Mouse (Mus musculus): ENCODE results near the gene Zfp110.

Gene Zfp110

DNA sequence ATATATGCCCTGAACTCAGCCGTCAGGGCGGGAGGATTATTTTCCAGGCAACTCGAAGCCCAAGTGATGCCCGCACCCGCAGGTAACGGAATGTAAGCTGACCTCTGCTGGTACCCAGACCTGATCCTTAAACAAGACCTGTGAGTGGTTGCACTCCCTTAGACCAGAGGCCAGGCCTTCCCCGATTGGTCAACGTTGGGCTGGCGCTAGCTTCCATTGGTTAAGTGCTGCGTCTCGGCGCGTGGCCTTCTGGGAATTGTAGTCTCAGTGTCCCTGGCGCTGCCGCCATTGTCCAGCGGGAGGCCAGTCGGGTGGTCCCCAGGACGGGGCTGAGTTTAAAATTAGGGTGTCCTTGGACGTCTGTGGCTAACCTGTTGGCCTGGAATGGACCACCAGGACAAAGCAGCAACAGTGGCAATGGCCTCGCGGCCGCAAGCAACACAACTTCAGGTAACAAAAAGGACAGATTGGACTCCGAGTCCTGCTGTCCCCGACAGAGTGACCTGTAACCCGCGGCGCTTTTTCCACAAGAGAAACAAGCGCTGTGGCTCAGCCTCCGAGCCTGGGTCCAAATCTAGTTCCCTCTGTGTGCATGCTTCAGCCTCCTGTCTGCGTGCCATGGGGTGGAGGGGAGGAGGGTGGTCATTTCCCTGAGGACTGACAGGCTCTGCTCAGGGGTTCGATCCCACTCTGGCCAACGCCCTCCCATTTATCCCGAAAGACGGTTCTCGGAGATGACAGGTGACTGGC is 46.5 kb downstream of the Zfp110 start, which contains the start of gene Zfp128:
Gene Zfp128 (plus strand): TSS at position 267 of the 750 bp plus-strand sequence.
- CTCF ChIA-PET, result interaction anchor here in 3 of 4 experiments (0.6 to 1.5 kb wide), 6 partner anchors 13 to 62 kb away, joined by 3 to 5 read pairs (median 3); partner anchors contain the start of genes Rps5 (in 1 of the 3) and Zfp110 (in 1 of the 3)
- POLR2A ChIA-PET, result interaction anchor here in 3 of 4 experiments (0.6 to 2.3 kb wide), 40 partner anchors 9 to 391 kb away, joined by 3 to 23 read pairs (median 4); partner anchors contain the start of genes Rps5 (in 3 of the 3), Zfp110 (in 2 of the 3), Zfp446 (in 2 of the 3) and Chmp2a (in 1 of the 3)

DNA sequence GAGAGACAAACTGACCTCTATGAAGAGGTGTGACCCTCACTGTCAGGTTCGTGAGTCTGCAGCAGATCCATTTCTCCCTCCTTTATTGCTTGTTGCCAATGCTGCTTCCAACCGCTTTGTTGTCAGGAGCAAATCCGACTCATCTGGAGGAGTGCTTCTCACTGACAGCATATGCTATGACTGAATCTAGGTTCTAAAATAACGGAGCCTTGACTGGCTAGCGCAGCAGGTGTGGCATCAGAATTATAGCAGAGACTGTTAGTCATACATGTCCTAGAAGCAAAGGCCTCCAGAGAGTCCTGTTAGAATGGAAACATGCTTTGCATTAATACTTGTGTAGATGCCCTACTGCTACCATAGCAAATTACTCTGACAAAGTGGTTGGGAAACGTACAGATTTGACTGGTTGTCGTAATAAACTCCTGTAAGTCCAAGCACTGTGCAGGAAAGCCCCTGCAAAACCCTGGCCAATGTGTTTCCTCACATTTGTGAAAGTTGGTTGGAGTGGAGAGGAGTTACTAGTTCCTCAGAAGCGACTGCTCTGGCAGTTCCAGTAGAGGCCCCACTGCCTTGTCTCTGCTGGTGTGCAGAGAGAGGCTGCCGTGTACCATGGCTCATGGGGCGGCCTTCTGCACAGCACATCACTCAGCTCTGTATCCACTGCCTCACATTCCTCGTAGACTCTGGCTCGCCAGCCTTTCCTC is 52.2 kb downstream of the Zfp110 start:
- ChIA-PET POLR2A (interaction anchor here in 3 of 4 experiments (0.6 to 1.8 kb wide), 5 partner anchors 17 to 724 kb away, joined by 3 to 7 read pairs (median 5); partner anchors contain the start of gene Rps5 (in 1 of the 3)), CTCF (no interaction called here)

DNA sequence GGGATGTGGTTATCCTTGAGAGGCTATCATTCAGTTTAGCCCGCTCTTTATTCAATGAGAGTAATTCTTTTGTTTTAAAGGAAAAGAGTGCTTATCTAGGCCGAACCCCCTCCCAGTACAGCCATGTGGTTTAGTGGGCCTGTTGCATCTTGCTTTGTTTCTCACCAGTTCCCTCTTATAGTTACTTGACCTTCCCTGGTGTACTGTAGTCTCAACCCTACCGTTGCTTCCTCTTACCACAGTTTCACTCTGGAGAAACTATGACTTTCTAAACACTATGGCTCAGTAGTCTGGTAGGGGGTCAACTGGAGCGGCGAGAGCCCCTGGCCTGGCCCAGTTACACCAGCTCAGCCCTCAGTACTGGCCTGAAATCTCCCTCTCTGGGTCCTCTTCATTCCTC is 53.0 kb downstream of the Zfp110 start:
- CTCF ChIA-PET, result no interaction called here
- POLR2A ChIA-PET, result interaction anchor here in 3 of 4 experiments (0.6 to 1.8 kb wide), 4 partner anchors 16 to 88 kb away, joined by 3 to 7 read pairs (median 5); partner anchors contain the start of gene Rps5 (in 1 of the 3)

DNA sequence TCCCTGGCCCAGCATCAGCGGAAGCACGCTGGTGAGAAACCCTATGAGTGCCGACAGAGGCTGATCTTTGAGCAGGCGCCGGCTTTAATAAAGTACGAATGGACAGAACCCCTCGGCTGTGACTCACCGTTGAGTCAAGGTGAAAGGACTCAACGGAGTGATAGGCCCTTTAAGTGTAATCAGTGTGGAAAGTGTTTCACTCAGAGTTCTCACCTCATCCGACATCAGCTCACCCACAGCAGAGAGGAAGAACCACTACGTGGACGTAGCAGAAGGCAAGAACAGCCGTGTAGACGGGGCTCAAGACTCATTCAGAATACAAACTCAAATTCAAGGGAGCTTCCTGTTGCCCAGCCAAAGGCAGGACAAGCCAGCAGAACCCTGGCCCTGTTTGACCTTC is 56.4 kb downstream of the Zfp110 start:
- CTCF ChIA-PET, result no interaction called here
- POLR2A ChIA-PET, result interaction anchor here in 2 of 4 experiments (1.0 to 2.1 kb wide), 5 partner anchors 13 to 78 kb away, joined by 3 to 15 read pairs (median 3); partner anchors contain the start of genes Rps5 (in 1 of the 2) and Zfp110 (in 1 of the 2)

DNA sequence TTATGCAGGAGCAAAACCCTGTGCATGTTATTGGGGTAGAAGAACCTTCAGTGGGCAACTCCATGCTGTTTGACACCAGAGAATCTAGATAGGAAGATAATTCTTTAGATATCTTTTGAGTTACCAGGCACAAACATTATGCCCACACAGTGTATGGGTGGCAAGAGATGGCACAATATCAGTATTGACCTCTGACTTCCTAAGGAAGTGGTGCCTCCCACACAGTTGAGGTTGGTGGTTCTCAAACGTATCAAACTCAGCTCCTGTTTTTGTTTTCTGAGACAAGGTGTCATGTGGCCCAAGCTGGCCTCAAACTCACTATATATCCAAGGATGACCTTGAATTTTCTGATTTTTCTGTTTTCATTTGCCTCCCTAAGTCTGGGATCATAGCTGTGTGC is 56.8 kb downstream of the Zfp110 start:
- ChIA-PET CTCF (no interaction called here), POLR2A (interaction anchor here in 3 of 4 experiments (0.7 to 2.1 kb wide), 6 partner anchors 12 to 78 kb away, joined by 3 to 15 read pairs (median 3); partner anchors contain the start of genes Rps5 (in 1 of the 3) and Zfp110 (in 1 of the 3))

DNA sequence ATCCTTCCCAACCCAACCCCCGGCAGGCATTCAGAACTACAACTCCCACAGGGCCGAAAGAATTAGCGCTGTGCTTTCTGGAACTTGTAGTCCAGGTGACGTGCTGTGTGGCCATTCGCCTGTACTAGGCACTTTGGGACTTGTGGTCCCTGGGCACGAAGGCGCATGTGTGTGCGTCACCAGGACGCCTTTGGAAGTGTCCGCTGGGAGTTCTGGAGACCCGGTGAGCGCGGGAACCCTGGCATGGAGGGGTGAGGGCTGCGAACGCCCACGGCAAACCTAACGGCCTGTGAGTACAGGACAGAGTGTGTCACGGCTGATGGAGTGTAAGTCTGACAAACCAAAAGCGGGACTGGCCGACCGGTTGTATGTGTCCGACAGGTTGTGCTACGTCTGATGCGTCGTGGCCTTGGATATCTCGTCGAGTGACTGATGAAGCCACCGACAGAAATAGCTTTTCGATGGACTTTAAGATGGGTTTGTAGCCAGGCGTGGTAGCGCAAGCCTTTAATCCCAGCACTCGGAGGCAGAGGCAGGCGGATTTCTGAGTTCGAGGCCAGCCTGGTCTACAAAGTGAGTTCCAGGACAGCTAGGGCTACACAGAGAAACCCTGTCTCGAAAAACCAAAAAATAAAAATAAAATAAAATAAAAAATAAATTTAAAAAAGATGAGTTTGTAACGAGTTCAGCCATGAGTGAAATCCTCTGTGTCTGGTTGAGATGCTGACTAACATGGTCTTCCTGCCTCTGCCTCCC is 63.3 kb downstream of the Zfp110 start, which contains the start of gene Zscan22:
Gene Zscan22 (plus strand): TSS at position 161 of the 756 bp plus-strand sequence.
- CTCF ChIA-PET, result interaction anchor here in 1 of 4 experiments (1.4 kb wide), 1 partner anchor 12 kb away, joined by 9 read pairs; no protein-coding TSS in a partner anchor
- POLR2A ChIA-PET, result interaction anchor here in 3 of 4 experiments (0.8 to 17.2 kb wide), 15 partner anchors 9 to 116 kb away, joined by 3 to 374 read pairs (median 4); partner anchors contain the start of genes Rps5 (in 3 of the 3), Zfp446 (in 2 of the 3), Rnf225 (in 1 of the 3) and Zfp110 (in 1 of the 3)
